Mouse (Mus musculus) MEL (cell line): ENCODE measurements around the gene Lman1l.

Experiments
- CTCF ChIP-seq, 3 experiments: IDR thresholded peaks in 2 of 3; conservative IDR thresholded peaks in 1 of 3; 2 replicates each; pipeline ENCODE4 v1.5.1; 2011 to 2012; ENCODE audit warnings: low read length in 3 of 3, low read depth in 2 of 3, mild to moderate bottlenecking in 2 of 3, improper control_type of control experiment in 1 of 3, inconsistent platforms in 1 of 3, mixed read lengths in 1 of 3, moderate library complexity in 1 of 3; ENCODE audit not compliant: control insufficient read depth in 1 of 3, insufficient read depth in 1 of 3, poor library complexity in 1 of 3, severe bottlenecking in 1 of 3
- EP300 ChIP-seq, 2 experiments: IDR thresholded peaks; 2 replicates each; pipeline ENCODE4 v1.6.1; 2011; ENCODE audit warnings: improper control_type of control experiment in 2 of 2, low read length in 2 of 2, low read depth in 1 of 2, mild to moderate bottlenecking in 1 of 2
- JUND ChIP-seq: IDR thresholded peaks from 2 replicates; pipeline ENCODE4 v1.6.1; 2011; ENCODE audit warnings: low read depth, mild to moderate bottlenecking, improper control_type of control experiment, low read length
- NELFE ChIP-seq: IDR thresholded peaks from 2 replicates; pipeline ENCODE4 v1.6.1; 2011; ENCODE audit warnings: low read depth, low read length, improper control_type of control experiment
- POLR2A ChIP-seq, 2 experiments: IDR thresholded peaks; 2 replicates each; pipeline ENCODE4 v1.6.1; 2011 to 2012; ENCODE audit warnings: low read length in 2 of 2, mild to moderate bottlenecking in 2 of 2, control low read depth in 1 of 2, improper control_type of control experiment in 1 of 2, low read depth in 1 of 2, moderate library complexity in 1 of 2; ENCODE audit not compliant: control insufficient read depth in 1 of 2, insufficient read depth in 1 of 2, poor library complexity in 1 of 2

GRCm38 (mm10) chr9:57575577-57575976 lies 45.0 kb downstream of the Lman1l start:
- TF ChIP-seq POLR2A (IDR thresholded peaks at IDR 0.05; ENCODE audit: control insufficient read depth in 1 of 2, insufficient read depth in 1 of 2, low read depth in 1 of 2, low read length in 2 of 2, poor library complexity in 1 of 2) (no peak), JUND (no peak), NELFE (no peak), CTCF (IDR thresholded peaks at IDR 0.05 in 2 of 3, conservative IDR thresholded peaks at IDR 0.05 in 1 of 3; ENCODE audit: control insufficient read depth in 1 of 3, insufficient read depth in 1 of 3, low read depth in 2 of 3, low read length in 3 of 3, poor library complexity in 1 of 3, severe bottlenecking in 1 of 3) (no peak), EP300 (IDR thresholded peaks at IDR 0.05; ENCODE audit: low read depth in 1 of 2, low read length in 2 of 2) (no peak)
